Mouse (Mus musculus) ovary, postnatal 36 days (tissue): ENCODE results near the gene Olfr1306.

ENCODE experiments used
- DNase-seq: peaks from one replicate; pipeline ENCODE4 v3.0.0; 2022; ENCODE audit warnings: low spot score, mixed read lengths

Gene Olfr1306

GRCm38 (mm10) chr2:111916171-111916570 lies at the start of gene Olfr1306:
Gene Olfr1306, minus strand, starts transcription at chr2:111916271.
- no peak for DNase-seq

- DNase-seq = no peak
Measured at GRCm38 (mm10) chr2:111964844-111965243, 48.8 kb upstream of the Olfr1306 start, which contains the start of gene Olfr1308. Gene Olfr1308, minus strand, starts transcription at chr2:111964944.

GRCm38 (mm10) chr2:111949340-111949739 lies 33.3 kb upstream of the Olfr1306 start, which contains the start of gene Olfr1307:
Gene Olfr1307, minus strand, starts transcription at chr2:111949440.
- no peak for DNase-seq

- DNase-seq = no peak
Measured at GRCm38 (mm10) chr2:111877049-111877448, 39.0 kb downstream of the Olfr1306 start, which contains the start of gene Olfr1305. Gene Olfr1305, minus strand, starts transcription at chr2:111877149.
